In genomic region chr10:31173169-31173686, GRCm38 (mm10) we compare ENCODE assay signal across 8 mouse cellular contexts.
DNase-seq lines count a peak whose midpoint lies in the region.

No protein-coding gene starts in this region.

- DNase-seq in Muller cell, postnatal 12 days (ENCODE audit: inconsistent ontology term): peak; percentile 82
- peak; percentile 8 for DNase-seq in cerebellum, adult 9-11 months
- DNase-seq in frontal cortex, adult 2 months (ENCODE audit: extremely low spot score in 1 of 2, low spot score in 1 of 2): peak; percentile 10 to 56
- DNase-seq in heart, postnatal 14 days: peak; percentile 73 to 77
- peak; percentile 34 to 67 for DNase-seq in kidney, postnatal 36 days
- peak; percentile 21 to 52 for DNase-seq in lung, adult 18-20 months
- peak; percentile 61 for DNase-seq in right cerebral cortex, postnatal 14 days
- DNase-seq in thymus, postnatal 25 days: no peak

- intact Hi-C loops in heart, postnatal 14 days (cut with DNase I): no loop called here
